Mouse (Mus musculus): ENCODE data around the gene Sp100. TPM values are rescaled to one million over a fixed set of nuclear protein-coding genes. Genes with fewer than 3 reads are reported as not detected.

Gene Sp100
- polyA plus RNA-seq (2017; shearing (Covaris generic)): 997 TPM

GRCm38 (mm10) chr1:85649881-85650280 is at the start of gene Sp100:
Sp100 (plus strand) TSS chr1:85649988.

GRCm38 (mm10) chr1:85600078-85600477 is 49.7 kb upstream of the Sp100 start, which contains the start of gene Sp140:
Sp140 (plus strand) TSS chr1:85600378.

Other genes starting within 250 kb of the Sp100 start
- not detected for gene G530012D18Rik, start 74.3 kb upstream of the Sp100 start, polyA plus RNA-seq (2017; shearing (Covaris generic))
- 311 TPM for gene Sp110, start 51.2 kb upstream of the Sp100 start, polyA plus RNA-seq (2017; shearing (Covaris generic))
- gene Sp140, start 49.6 kb upstream of the Sp100 start, polyA plus RNA-seq (2017; shearing (Covaris generic)): 47.9 TPM
- 39.2 TPM for gene A630001G21Rik, start 128.7 kb downstream of the Sp100 start, polyA plus RNA-seq (2017; shearing (Covaris generic))
- gene Cab39, start 143.5 kb downstream of the Sp100 start, polyA plus RNA-seq (2017; shearing (Covaris generic)): 22.3 TPM
- gene Itm2c, start 244.3 kb downstream of the Sp100 start, polyA plus RNA-seq (2017; shearing (Covaris generic)): 422 TPM